Mouse (Mus musculus) MEL (cell line): ENCODE results near the gene Stk39. TPM values are rescaled to one million over a fixed set of nuclear protein-coding genes. Genes with fewer than 3 reads are reported as not detected.

Experiments used
- DNase-seq: peaks from one replicate; pipeline ENCODE4 v3.0.0; 2011; ENCODE audit warnings: low read depth, low spot score
- H3K27ac ChIP-seq: 2 replicates; pipeline ENCODE4 v1.5.1; 2012; ENCODE audit warnings: low read depth, mild to moderate bottlenecking, control low read depth, low read length, moderate library complexity; ENCODE audit not compliant: control insufficient read depth
- H3K27me3 ChIP-seq, 2 experiments: fragments of 150-350 bp in 1 of 2; sonication (generic) in 1 of 2; 2 replicates each; pipeline ENCODE4 v1.6.1; 2012; ENCODE audit warnings: low read length in 2 of 2, mild to moderate bottlenecking in 2 of 2, improper control_type of control experiment in 1 of 2, moderate library complexity in 1 of 2; ENCODE audit not compliant: insufficient read depth in 2 of 2, control insufficient read depth in 1 of 2
- H3K36me3 ChIP-seq, 2 experiments: 2 replicates each; pipeline ENCODE4 v1.6.1; 2012 to 2014; ENCODE audit warnings: low read length in 2 of 2, improper control_type of control experiment in 1 of 2, inconsistent platforms in 1 of 2, mild to moderate bottlenecking in 1 of 2; ENCODE audit not compliant: insufficient read depth in 2 of 2, control insufficient read depth in 1 of 2
- H3K4me1 ChIP-seq, 2 experiments: fragments of 150-350 bp in 1 of 2; sonication (generic) in 1 of 2; 2 replicates each; pipeline ENCODE4 v1.6.1; 2012; ENCODE audit warnings: low read length in 2 of 2, improper control_type of control experiment in 1 of 2, mild to moderate bottlenecking in 1 of 2; ENCODE audit not compliant: insufficient read depth in 2 of 2, control insufficient read depth in 1 of 2
- H3K4me3 ChIP-seq, 2 experiments: fragments of 150-350 bp in 1 of 2; sonication (generic) in 1 of 2; 2 replicates each; pipeline ENCODE4 v1.5.1; 2012; ENCODE audit warnings: low read depth in 2 of 2, low read length in 2 of 2, mild to moderate bottlenecking in 2 of 2, moderate library complexity in 2 of 2, control low read depth in 1 of 2, improper control_type of control experiment in 1 of 2; ENCODE audit not compliant: control insufficient read depth in 1 of 2, insufficient read depth in 1 of 2
- H3K79me2 ChIP-seq: 2 replicates; pipeline ENCODE4 v1.6.1; 2012; ENCODE audit warnings: mild to moderate bottlenecking, low read length, moderate library complexity; ENCODE audit not compliant: control insufficient read depth, poor library complexity, insufficient read depth
- H3K9ac ChIP-seq: 2 replicates; pipeline ENCODE4 v1.6.1; 2012; ENCODE audit warnings: low read depth, mild to moderate bottlenecking, control low read depth, low read length, moderate library complexity; ENCODE audit not compliant: control insufficient read depth, poor library complexity, severe bottlenecking
- H3K9me3 ChIP-seq: fragments of 150-350 bp; sonication (generic); replicated peaks from 2 replicates; pipeline ENCODE4 v1.6.1; 2012; ENCODE audit warnings: mild to moderate bottlenecking, low read length, improper control_type of control experiment, moderate library complexity; ENCODE audit not compliant: insufficient read depth
- BHLHE40 ChIP-seq: IDR thresholded peaks from 2 replicates; pipeline ENCODE4 v1.6.1; 2012; ENCODE audit warnings: low read depth, mild to moderate bottlenecking, inconsistent platforms, low read length, improper control_type of control experiment, borderline replicate concordance
- E2F4 ChIP-seq: IDR thresholded peaks from 2 replicates; pipeline ENCODE4 v1.6.1; 2011; ENCODE audit warnings: low read depth, low read length, improper control_type of control experiment, borderline replicate concordance
- ELF1 ChIP-seq: IDR thresholded peaks from 2 replicates; pipeline ENCODE4 v1.6.1; 2014; ENCODE audit warnings: low read depth, mild to moderate bottlenecking, inconsistent platforms, low read length, improper control_type of control experiment, moderate library complexity
- MAX ChIP-seq: IDR thresholded peaks from 2 replicates; pipeline ENCODE4 v1.6.1; 2011; ENCODE audit warnings: low read length, improper control_type of control experiment
- MEF2A ChIP-seq: IDR thresholded peaks from 2 replicates; pipeline ENCODE4 v1.6.1; 2014; ENCODE audit warnings: low read depth, mild to moderate bottlenecking, inconsistent platforms, low read length, improper control_type of control experiment; ENCODE audit not compliant: poor library complexity, insufficient replicate concordance, severe bottlenecking; ENCODE audit errors: extremely low read depth
- MXI1 ChIP-seq: IDR thresholded peaks from 2 replicates; pipeline ENCODE4 v1.6.1; 2011; ENCODE audit warnings: mild to moderate bottlenecking, low read depth, low read length, improper control_type of control experiment
- NELFE ChIP-seq: IDR thresholded peaks from 2 replicates; pipeline ENCODE4 v1.6.1; 2011; ENCODE audit warnings: low read depth, low read length, improper control_type of control experiment
- POLR2AphosphoS2 ChIP-seq: IDR thresholded peaks from 2 replicates; pipeline ENCODE4 v1.6.1; 2011; ENCODE audit warnings: low read length, improper control_type of control experiment
- RCOR1 ChIP-seq: IDR thresholded peaks from 2 replicates; pipeline ENCODE4 v1.6.1; 2012; ENCODE audit warnings: low read depth, mild to moderate bottlenecking, inconsistent platforms, low read length, improper control_type of control experiment
- SIN3A ChIP-seq: IDR thresholded peaks from 2 replicates; pipeline ENCODE4 v1.6.1; 2012; ENCODE audit warnings: low read length, improper control_type of control experiment, inconsistent platforms
- SMC3 ChIP-seq: IDR thresholded peaks from 2 replicates; pipeline ENCODE4 v1.6.1; 2011; ENCODE audit warnings: low read depth, low read length, improper control_type of control experiment
- TAL1 ChIP-seq: IDR thresholded peaks from 2 replicates; pipeline ENCODE4 v1.6.1; 2012; ENCODE audit warnings: mild to moderate bottlenecking, inconsistent platforms, low read length, moderate library complexity, mixed read lengths
- TBP ChIP-seq: IDR thresholded peaks from 2 replicates; pipeline ENCODE4 v1.8.0; 2011; ENCODE audit warnings: low read depth, low read length, improper control_type of control experiment
- TCF12 ChIP-seq: IDR thresholded peaks from 2 replicates; pipeline ENCODE4 v1.6.1; 2014; ENCODE audit warnings: low read depth, mild to moderate bottlenecking, inconsistent platforms, low read length, improper control_type of control experiment, moderate library complexity
- UBTF ChIP-seq: IDR thresholded peaks from 2 replicates; pipeline ENCODE4 v1.6.1; 2012; ENCODE audit warnings: low read depth, mild to moderate bottlenecking, inconsistent platforms, low read length, improper control_type of control experiment, moderate library complexity, borderline replicate concordance; ENCODE audit not compliant: insufficient read depth
- USF1 ChIP-seq: IDR thresholded peaks from 2 replicates; pipeline ENCODE4 v1.6.1; 2014; ENCODE audit warnings: low read depth, mild to moderate bottlenecking, inconsistent platforms, low read length, improper control_type of control experiment, moderate library complexity
- ZC3H11A ChIP-seq: IDR thresholded peaks from 2 replicates; pipeline ENCODE4 v1.6.1; 2012; ENCODE audit warnings: low read depth, mild to moderate bottlenecking, inconsistent platforms, low read length, improper control_type of control experiment
- ZMIZ1 ChIP-seq: IDR thresholded peaks from 2 replicates; pipeline ENCODE4 v1.6.1; 2012; ENCODE audit warnings: low read depth, mild to moderate bottlenecking, inconsistent platforms, low read length, improper control_type of control experiment, moderate library complexity
- polyA plus RNA-seq, 2 experiments: library from polyadenylated mRNA; stranded (reverse) in 1 of 2; unstranded in 1 of 2; fragments of >175 nt in 1 of 2; fragments of >200 nt in 1 of 2; gene quantifications; 2 replicates each; pipeline versions ENCODE4 v1.2.1 to v1.2.4; 2012; ENCODE audit warnings: low replicate concordance in 2 of 2, low read depth in 1 of 2; ENCODE audit not compliant: insufficient read length in 2 of 2, insufficient read depth in 1 of 2, missing spikeins in 1 of 2
- total RNA-seq: library from RNA; depleted of rRNA; stranded (reverse); fragments of 300-350 nt; gene quantifications from 2 replicates; pipeline ENCODE4 v1.2.3, GENCODE M21; 2012

The Stk39 gene
- total and polyA plus RNA-seq, 3 experiments: not detected

DNA sequence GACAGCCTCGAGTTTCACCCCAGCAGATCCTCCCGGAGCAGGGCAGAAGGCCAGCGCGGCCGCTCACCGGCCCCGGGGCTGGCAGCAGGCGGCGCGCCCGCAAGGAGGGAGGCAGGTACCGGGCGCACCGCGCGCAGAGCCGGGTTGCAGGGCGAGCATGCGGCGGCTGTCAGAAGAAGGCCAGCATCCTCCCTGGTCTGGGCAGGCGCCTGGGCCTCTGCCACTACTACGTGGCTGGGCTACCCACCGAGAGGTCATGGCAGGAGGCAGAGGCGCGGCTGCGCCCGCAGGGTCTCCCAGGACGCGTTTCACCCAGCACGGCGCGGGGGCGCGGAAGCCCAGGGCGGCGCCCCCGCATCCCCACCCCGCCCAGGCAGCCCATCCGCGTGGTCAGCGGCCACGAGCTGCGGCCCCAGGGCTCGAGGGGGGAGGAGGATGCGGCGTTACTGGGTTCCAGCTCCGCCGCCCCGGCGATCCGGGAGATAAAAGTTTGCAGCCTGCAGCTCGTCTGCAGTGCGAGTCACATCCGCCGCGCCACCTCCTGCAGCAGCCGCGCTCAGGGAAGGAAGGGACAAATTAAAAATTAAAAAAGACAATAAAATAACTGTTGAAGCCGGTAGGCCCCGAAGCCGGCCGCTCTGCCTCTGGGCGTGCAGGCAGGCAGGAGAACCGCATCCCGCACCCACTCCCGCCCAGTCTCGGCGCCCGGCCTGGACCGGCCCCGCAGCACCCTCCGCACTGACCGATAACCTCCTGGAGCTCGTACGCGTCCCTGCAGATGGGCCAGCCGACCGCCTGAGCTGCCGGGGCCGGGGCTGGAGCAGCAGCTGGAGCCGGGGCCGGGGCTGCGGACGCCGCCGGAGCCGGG, 943 bp downstream of the Stk39 start:
- Histone ChIP-seq H3K9ac (no peak overlapping the region), H3K79me2 (no peaks in the 10 kb centered on the region), H3K27me3 (no peaks in the 10 kb centered on the region), H3K27ac (no peak overlapping the region), H3K9me3 (no peaks in the 10 kb centered on the region), H3K4me1 (no peaks in the 10 kb centered on the region), H3K4me3 (no peak overlapping the region), H3K36me3 (no peaks in the 10 kb centered on the region)
- TF ChIP-seq SIN3A (no peak), RCOR1 (no peak), TCF12 (no peak), TBP (no peak), POLR2AphosphoS2 (no peak), ELF1 (no peak), E2F4 (no peak)
- no peak for DNase-seq

GRCm38 (mm10) chr2:68469491-68469890, 2.6 kb downstream of the Stk39 start:
- Histone ChIP-seq H3K4me1 (no peaks in the 10 kb centered on the region), H3K27me3 (no peaks in the 10 kb centered on the region), H3K9me3 (no peaks in the 10 kb centered on the region), H3K9ac (no peak overlapping the region), H3K36me3 (no peaks in the 10 kb centered on the region), H3K4me3 (no peak overlapping the region), H3K79me2 (no peaks in the 10 kb centered on the region), H3K27ac (no peak overlapping the region)
- TF ChIP-seq SIN3A: no peak
- TF ChIP-seq ZMIZ1: no peak
- TF ChIP-seq TAL1: no peak
- no peak for TF ChIP-seq ZC3H11A
- no peak for TF ChIP-seq SMC3
- no peak for TF ChIP-seq BHLHE40
- no peak for TF ChIP-seq UBTF
- TF ChIP-seq MEF2A: no peak
- no peak for TF ChIP-seq MXI1
- no peak for TF ChIP-seq MAX
- TF ChIP-seq TCF12: no peak
- no peak for TF ChIP-seq NELFE
- no peak for TF ChIP-seq USF1
- DNase-seq: no peak
